Mouse (Mus musculus): Measurements from ENCODE around the gene Uba2. TPM values are rescaled to one million over a fixed set of nuclear protein-coding genes. Genes with fewer than 3 reads are reported as not detected.

Uba2 gene
- polyA plus RNA-seq (2015; fragmentation: Illumina TruSeq; extraction: RNeasy Lipid Tissue Mini Kit (QIAGEN cat#74804); ENCODE audit: insufficient read depth, low replicate concordance), result 124 TPM

GRCm38 (mm10) chr7:34169454-34169853 lies at the start of gene Uba2:
Uba2 (minus strand) TSS chr7:34169599.

GRCm38 (mm10) chr7:34196132-34197128 lies 27.0 kb upstream of the Uba2 start, which contains the start of gene Pdcd2l:
Pdcd2l (minus strand) TSS chr7:34196661.

DNA sequence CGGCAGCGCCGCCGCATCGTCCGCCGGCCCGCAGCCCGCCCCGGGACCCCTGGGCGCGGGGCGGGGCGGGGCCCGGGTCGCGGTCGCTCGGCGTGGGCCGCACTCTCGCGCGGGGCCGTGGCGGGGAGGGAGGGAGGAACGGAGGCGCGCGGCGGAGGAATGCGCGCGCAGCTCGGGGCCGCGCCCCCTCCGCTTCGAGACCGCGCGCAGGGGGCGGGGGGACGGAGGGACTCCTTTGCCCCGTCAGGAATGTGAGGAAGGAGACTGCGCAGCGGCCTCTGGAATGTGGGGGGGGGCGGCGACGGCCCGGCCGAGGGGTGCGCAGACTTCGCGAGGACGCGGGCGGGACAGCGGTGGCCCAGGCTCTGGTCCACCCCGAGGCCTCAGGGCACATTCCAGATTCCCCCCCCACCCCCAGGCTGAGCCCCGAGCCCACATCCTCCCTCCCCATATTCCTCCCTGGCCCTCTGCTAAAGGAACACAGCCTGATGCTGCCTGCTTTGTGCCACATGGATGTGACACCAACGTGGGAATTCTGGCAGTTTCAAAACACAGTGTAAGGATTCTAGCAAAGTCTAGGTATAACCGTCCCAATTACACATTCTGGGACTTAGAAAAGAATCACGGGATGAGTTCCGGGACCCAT lies 36.2 kb downstream of the Uba2 start, which contains the start of gene Wtip:
TSS of gene Wtip (minus strand) at position 152 of the 646 bp plus-strand sequence.

DNA sequence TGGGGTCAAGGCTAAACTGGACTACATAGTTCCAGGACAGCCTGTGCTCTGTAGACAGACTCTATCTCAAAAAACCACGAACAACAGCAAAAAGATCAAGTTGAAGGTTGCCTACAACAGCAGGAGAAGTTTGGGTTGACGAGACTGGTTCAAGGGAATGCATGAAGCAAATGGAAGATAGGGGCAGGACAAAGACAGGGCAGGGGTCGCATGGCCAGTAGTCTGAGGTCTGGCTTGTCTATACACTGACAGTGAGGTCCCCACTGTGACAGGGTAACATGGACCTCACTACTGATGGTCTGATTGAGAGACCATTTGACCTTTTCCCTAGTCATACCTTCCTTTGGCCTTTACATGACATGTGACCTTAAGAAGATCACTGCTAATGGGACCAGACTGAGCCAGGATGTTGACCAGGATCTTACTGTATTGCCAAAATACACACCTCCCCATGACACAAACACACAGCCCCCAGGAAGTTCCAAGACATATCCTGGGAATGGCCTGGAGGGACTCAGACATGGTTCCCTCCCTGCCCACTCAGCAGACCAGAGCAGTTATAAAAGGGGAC lies 74.4 kb downstream of the Uba2 start, which contains the start of gene Scgb1b30:
TSS of gene Scgb1b30 (plus strand) at position 521 of the 571 bp plus-strand sequence.

Other genes starting within 250 kb of the Uba2 start
- gene Scgb2b26, start 224.6 kb downstream of the Uba2 start, polyA plus RNA-seq (2015; fragmentation: Illumina TruSeq; extraction: RNeasy Lipid Tissue Mini Kit (QIAGEN cat#74804); ENCODE audit: insufficient read depth, low replicate concordance), result not detected
- not detected for gene Scgb2b27, start 155.7 kb downstream of the Uba2 start, polyA plus RNA-seq (2015; fragmentation: Illumina TruSeq; extraction: RNeasy Lipid Tissue Mini Kit (QIAGEN cat#74804); ENCODE audit: insufficient read depth, low replicate concordance)
- gene Scgb1b27, start 148.1 kb downstream of the Uba2 start, polyA plus RNA-seq (2015; fragmentation: Illumina TruSeq; extraction: RNeasy Lipid Tissue Mini Kit (QIAGEN cat#74804); ENCODE audit: insufficient read depth, low replicate concordance), result not detected
- gene Scgb1b30, start 74.2 kb downstream of the Uba2 start, polyA plus RNA-seq (2015; fragmentation: Illumina TruSeq; extraction: RNeasy Lipid Tissue Mini Kit (QIAGEN cat#74804); ENCODE audit: insufficient read depth, low replicate concordance), result not detected
- gene Wtip, start 36.3 kb downstream of the Uba2 start, polyA plus RNA-seq (2015; fragmentation: Illumina TruSeq; extraction: RNeasy Lipid Tissue Mini Kit (QIAGEN cat#74804); ENCODE audit: insufficient read depth, low replicate concordance), result 2.8 TPM
- gene Pdcd2l, start 27.1 kb upstream of the Uba2 start, polyA plus RNA-seq (2015; fragmentation: Illumina TruSeq; extraction: RNeasy Lipid Tissue Mini Kit (QIAGEN cat#74804); ENCODE audit: insufficient read depth, low replicate concordance), result 32.5 TPM
- 267 TPM for gene Gpi1, start 60.7 kb upstream of the Uba2 start, polyA plus RNA-seq (2015; fragmentation: Illumina TruSeq; extraction: RNeasy Lipid Tissue Mini Kit (QIAGEN cat#74804); ENCODE audit: insufficient read depth, low replicate concordance)
- not detected for gene Gm6096, start 81.4 kb upstream of the Uba2 start, polyA plus RNA-seq (2015; fragmentation: Illumina TruSeq; extraction: RNeasy Lipid Tissue Mini Kit (QIAGEN cat#74804); ENCODE audit: insufficient read depth, low replicate concordance)
- gene 4931406P16Rik, start 144.0 kb upstream of the Uba2 start, polyA plus RNA-seq (2015; fragmentation: Illumina TruSeq; extraction: RNeasy Lipid Tissue Mini Kit (QIAGEN cat#74804); ENCODE audit: insufficient read depth, low replicate concordance), result 40.0 TPM
- 184 TPM for gene Lsm14a, start 223.7 kb upstream of the Uba2 start, polyA plus RNA-seq (2015; fragmentation: Illumina TruSeq; extraction: RNeasy Lipid Tissue Mini Kit (QIAGEN cat#74804); ENCODE audit: insufficient read depth, low replicate concordance)